Mouse (Mus musculus) liver, embryonic 15.5 days (tissue): ENCODE measurements around the gene Eif4ebp2. TPM values are rescaled to one million over a fixed set of nuclear protein-coding genes. Genes with fewer than 3 reads are reported as not detected.

Experiments
- ATAC-seq: fragments of 200-750 bp; cut with Nextera tagmentation; 2 replicates; pipeline ENCODE4 v1.8.0; 2017; ENCODE audit warnings: moderate number of reproducible peaks, mild to moderate bottlenecking, moderate library complexity; ENCODE audit not compliant: insufficient read depth
- H3K27ac ChIP-seq: fragments of 300-500 bp; sonication (generic); replicated peaks from 2 replicates; pipeline ENCODE4 v1.5.1; 2015; ENCODE audit warnings: mild to moderate bottlenecking, inconsistent platforms
- H3K27me3 ChIP-seq: fragments of 300-500 bp; sonication (generic); 2 replicates; pipeline ENCODE4 v1.6.1; 2015; ENCODE audit warnings: mild to moderate bottlenecking, inconsistent platforms
- H3K36me3 ChIP-seq: fragments of 300-500 bp; sonication (generic); replicated peaks from 2 replicates; pipeline ENCODE4 v1.6.1; 2015; ENCODE audit warnings: moderate library complexity, mild to moderate bottlenecking, inconsistent platforms
- H3K4me1 ChIP-seq: fragments of 300-500 bp; sonication (generic); replicated peaks from 2 replicates; pipeline ENCODE4 v1.6.1; 2015; ENCODE audit warnings: inconsistent platforms
- H3K4me2 ChIP-seq: fragments of 300-500 bp; sonication (generic); 2 replicates; pipeline ENCODE4 v1.6.1; 2015; ENCODE audit warnings: moderate library complexity, mild to moderate bottlenecking, inconsistent platforms
- H3K4me3 ChIP-seq: fragments of 300-500 bp; sonication (generic); replicated peaks from 2 replicates; pipeline ENCODE4 v1.5.1; 2015; ENCODE audit warnings: mild to moderate bottlenecking, inconsistent platforms
- H3K9ac ChIP-seq: fragments of 300-500 bp; sonication (generic); 2 replicates; pipeline ENCODE4 v1.6.1; 2015; ENCODE audit warnings: moderate library complexity, mild to moderate bottlenecking, inconsistent platforms
- H3K9me3 ChIP-seq: fragments of 300-500 bp; sonication (generic); replicated peaks from 2 replicates; pipeline ENCODE4 v1.6.1; 2016; ENCODE audit warnings: inconsistent platforms
- WGBS: fragments of 180-500 bp; shearing (Covaris S2); methylation state at CpG from one replicate; pipeline ENCODE4 v1.1.7; 2015; ENCODE audit warnings: mixed read lengths; ENCODE audit not compliant: insufficient replicate concordance; 5-methylcytosine and 5-hydroxymethylcytosine counted together
- polyA plus RNA-seq: library from polyadenylated mRNA; unstranded; fragments of >200 nt; fragmentation: Nextera tagmentation; extraction: Ambion mirVana; gene quantifications from 2 replicates; pipeline ENCODE4 v1.2.1, GENCODE M21; 2015

Gene Eif4ebp2
- polyA plus RNA-seq: 44.1 and 53.5 TPM in 2 replicates

DNA sequence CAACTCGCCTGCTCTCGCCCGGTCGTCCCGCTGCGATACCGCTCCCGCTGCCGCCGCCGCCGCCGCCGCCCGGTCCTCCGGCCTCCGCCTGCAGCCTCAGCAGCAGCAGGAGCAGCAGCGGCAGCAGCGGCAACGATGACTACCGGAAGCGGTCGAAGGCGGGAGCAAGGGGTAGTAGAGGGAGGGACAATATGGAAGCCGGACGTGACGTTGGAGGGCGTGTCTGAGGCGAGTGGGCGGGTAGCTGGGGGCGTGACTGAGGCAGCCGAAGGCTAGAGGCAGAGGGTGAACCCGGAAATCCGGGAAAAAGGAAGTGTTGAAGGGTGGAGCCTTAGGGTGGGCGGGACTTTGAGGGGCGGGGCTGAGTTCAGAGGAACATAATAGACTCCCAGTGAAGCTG, at the start of gene Eif4ebp2:
Gene Eif4ebp2, minus strand, starts transcription at position 17 of the 400 bp plus-strand sequence.
- under 1% methylated on average over 35 of the region's 36 CpGs for WGBS
- Histone ChIP-seq H3K4me3 (peak within 1 kb of the TSS; percentile 99), H3K9ac (peak within 1 kb of the TSS; percentile 90), H3K4me1 (peaks cover 43% of the 10 kb centered on the region), H3K4me2 (peak within 1 kb of the TSS; percentile 88), H3K36me3 (peaks cover 29% of the 10 kb centered on the region), H3K9me3 (no peaks in the 10 kb centered on the region), H3K27ac (peak within 1 kb of the TSS; percentile 91), H3K27me3 (no peaks in the 10 kb centered on the region)
- peak; percentile 94 for ATAC-seq

DNA sequence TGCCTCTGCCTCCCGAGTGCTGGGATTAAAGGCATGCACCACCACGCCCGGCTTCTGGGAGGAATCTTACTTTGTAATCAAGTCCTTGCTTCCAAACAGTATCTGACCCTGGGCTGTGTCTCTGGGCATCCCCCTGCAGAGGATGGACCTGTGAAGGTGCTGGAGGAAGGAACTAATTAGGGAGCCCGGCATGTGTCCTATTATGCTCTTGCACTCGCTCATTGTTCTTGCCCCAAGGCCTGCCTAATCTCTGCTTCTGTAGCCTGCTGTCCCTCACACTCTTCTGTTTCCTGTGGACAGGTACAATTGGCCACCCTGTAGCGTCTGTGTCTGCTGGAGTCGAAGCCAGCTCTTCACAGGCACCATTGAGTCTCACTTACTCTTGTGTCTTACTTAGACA, 48.3 kb upstream of the Eif4ebp2 start:
- no peak for ATAC-seq
- Histone ChIP-seq H3K4me1 (peaks cover 6% of the 10 kb centered on the region; the same call in 1 of the 2 replicates), H3K4me2 (no peak overlapping the region), H3K27ac (no peak overlapping the region), H3K4me3 (no peak overlapping the region), H3K27me3 (no peaks in the 10 kb centered on the region), H3K9ac (no peak overlapping the region), H3K9me3 (no peaks in the 10 kb centered on the region), H3K36me3 (no peaks in the 10 kb centered on the region)
- 78% methylated on average over 7 of the region's 7 CpGs for WGBS

DNA sequence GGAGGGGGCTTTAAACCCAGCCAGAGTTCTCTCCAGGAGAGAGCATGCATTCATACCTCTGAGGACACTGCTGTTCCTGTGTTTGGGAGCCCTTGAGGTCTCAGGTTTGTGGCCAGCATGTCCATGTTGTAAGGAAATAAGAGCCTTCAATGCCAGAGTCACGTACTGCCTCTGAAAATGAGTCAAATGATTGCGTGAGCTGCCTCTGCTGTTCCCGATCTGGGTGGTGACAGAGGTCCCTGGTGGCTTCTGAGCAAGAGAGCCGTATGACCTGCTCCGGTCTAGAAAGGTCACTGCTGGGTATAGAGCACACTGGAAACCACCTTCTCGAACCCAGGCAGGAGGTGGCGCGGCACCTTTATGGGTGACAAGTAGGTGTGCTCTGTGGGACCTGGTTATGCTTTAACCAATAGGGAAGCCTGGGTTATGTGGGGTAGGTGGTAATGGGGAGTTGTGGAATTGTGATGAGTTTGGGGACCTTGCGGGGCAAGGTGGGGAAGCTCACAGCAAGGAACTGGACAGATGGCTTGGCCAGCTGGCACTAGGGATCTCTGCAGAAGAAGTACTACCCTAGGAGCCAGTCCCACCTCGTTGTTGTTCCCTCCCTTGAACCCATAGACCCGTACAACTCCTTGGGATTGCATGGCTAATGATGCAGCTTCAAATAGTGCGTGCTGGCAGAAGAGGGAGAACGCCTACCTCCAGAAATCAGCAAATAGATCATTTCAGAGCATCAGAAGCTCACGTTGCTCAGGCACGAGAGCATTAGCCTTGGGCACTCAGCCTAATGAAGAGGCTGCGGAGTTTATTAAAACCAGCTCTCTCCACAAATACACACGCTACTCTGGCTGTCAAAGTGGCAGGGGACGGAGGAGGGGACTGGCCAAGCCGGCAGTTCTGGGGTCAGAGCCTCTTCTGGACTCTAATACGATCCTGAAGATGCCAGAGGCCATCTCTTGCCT, 47.3 kb upstream of the Eif4ebp2 start:
- no peak overlapping the region for H3K27ac ChIP-seq
- H3K4me3 ChIP-seq: no peak overlapping the region
- no peak for ATAC-seq
- no peaks in the 10 kb centered on the region for H3K36me3 ChIP-seq
- H3K4me1 ChIP-seq: peaks cover 6% of the 10 kb centered on the region; the same call in 1 of the 2 replicates
- WGBS: 80% methylated on average over 20 of the region's 20 CpGs
- no peaks in the 10 kb centered on the region for H3K27me3 ChIP-seq
- no peak overlapping the region for H3K4me2 ChIP-seq
- no peak overlapping the region for H3K9ac ChIP-seq
- H3K9me3 ChIP-seq: no peaks in the 10 kb centered on the region

DNA sequence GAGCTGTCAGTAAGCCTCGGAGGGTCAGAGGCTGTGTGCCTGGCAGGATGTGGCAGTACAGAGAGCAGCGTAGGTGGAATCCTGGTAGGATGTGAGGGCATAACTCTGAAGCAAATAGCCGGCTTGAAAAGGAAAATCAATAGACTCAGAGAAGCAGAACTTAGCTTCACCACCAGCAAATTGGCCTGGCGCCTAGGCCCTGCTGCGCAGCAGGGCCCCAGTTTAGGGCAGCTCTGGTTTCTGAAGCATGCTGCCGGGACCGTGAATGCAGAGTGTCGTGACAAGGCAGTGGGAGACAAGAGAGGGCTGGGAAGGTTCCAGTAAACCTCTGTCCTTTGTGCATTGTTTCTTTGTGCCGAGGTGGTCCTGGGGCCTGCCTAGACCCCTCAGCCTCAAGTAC, 43.8 kb upstream of the Eif4ebp2 start:
- Histone ChIP-seq H3K9ac (no peak overlapping the region), H3K4me3 (no peak overlapping the region), H3K9me3 (no peaks in the 10 kb centered on the region), H3K4me2 (no peak overlapping the region), H3K4me1 (peaks cover 19% of the 10 kb centered on the region), H3K27ac (no peak overlapping the region), H3K36me3 (no peaks in the 10 kb centered on the region), H3K27me3 (no peaks in the 10 kb centered on the region)
- ATAC-seq: no peak
- 69% methylated on average over 9 of the region's 9 CpGs for WGBS

DNA sequence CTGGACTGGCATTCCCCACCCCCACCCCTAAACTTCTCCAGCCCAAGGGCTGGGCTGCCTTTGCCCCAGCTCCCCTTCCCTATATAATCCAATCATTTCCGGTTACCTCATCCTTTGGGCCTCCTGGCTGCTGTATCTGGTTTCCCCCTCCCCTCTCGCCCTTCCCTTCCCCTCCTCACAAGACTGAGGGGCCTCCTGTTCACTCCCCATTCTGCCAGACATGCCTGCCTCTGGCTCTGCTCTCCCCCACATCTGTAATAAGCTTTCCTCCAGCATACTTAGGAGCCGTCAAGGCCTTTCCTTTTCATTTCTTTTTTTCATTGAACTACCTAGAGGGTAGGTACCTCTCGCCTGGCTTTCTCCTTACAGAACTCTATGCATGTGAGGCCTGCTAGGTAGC, 43.0 kb upstream of the Eif4ebp2 start:
- WGBS: 55% methylated on average over 4 of the region's 4 CpGs
- ATAC-seq: no peak
- peaks cover 27% of the 10 kb centered on the region for H3K4me1 ChIP-seq
- no peaks in the 10 kb centered on the region for H3K36me3 ChIP-seq
- no peaks in the 10 kb centered on the region for H3K27me3 ChIP-seq
- H3K9ac ChIP-seq: no peak overlapping the region
- no peak overlapping the region for H3K27ac ChIP-seq
- H3K4me2 ChIP-seq: no peak overlapping the region
- no peaks in the 10 kb centered on the region for H3K9me3 ChIP-seq
- no peak overlapping the region for H3K4me3 ChIP-seq

DNA sequence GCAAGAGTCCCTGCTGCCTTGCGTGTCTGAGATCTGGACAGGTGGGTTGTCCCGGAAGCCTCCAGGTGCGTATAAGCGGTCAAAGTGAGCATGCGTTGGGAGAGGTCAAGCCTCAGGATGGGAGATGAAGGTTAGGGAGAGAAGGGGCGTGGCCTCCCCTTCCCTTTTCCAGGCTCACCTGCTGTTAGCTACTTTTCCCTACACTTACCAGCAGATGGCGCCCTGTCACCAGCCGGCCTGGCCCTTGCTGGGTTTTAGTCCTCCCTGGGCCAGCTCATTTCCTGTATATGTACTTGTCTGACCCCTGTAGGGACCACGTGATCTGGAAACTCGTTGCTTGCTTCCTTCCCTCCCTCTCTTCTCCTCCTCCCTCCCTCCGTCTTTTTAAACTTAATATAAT, 39.6 kb upstream of the Eif4ebp2 start:
- ATAC-seq: peak; percentile 76
- WGBS: 8% methylated on average over 11 of the region's 11 CpGs
- Histone ChIP-seq H3K27ac (peak overlapping the region; percentile 89), H3K4me1 (peaks cover 51% of the 10 kb centered on the region), H3K9ac (peak overlapping the region; percentile 35; the same call in 1 of the 2 replicates), H3K9me3 (no peaks in the 10 kb centered on the region), H3K4me2 (peak overlapping the region; percentile 76), H3K4me3 (peak overlapping the region; percentile 35), H3K36me3 (no peaks in the 10 kb centered on the region), H3K27me3 (no peaks in the 10 kb centered on the region)

DNA sequence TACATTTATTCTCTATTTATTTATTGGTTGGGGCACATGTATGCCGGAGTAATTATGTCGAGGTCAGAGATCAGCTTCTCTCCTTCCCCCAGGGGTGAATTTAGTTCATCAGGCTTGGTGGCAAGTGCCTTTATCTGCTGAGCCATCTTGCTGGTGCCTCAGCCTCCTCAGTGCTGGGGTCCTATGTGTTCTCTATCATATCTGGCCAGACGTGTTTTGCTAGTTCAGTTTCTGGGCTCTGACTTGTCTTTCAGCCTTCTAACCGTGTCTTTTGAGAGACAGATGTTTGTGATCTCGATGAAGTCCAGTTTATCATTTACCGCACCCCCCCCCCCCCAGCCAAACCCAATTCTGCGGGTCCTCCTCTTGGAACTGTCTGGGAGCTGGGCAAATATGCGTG, 39.1 kb upstream of the Eif4ebp2 start:
- H3K27me3 ChIP-seq: no peaks in the 10 kb centered on the region
- H3K36me3 ChIP-seq: no peaks in the 10 kb centered on the region
- peak overlapping the region; percentile 76 for H3K4me2 ChIP-seq
- WGBS: 8% methylated on average over 8 of the region's 8 CpGs
- peaks cover 56% of the 10 kb centered on the region for H3K4me1 ChIP-seq
- H3K9ac ChIP-seq: peak overlapping the region; percentile 35; the same call in 1 of the 2 replicates
- peak overlapping the region; percentile 35 for H3K4me3 ChIP-seq
- peak overlapping the region; percentile 89 for H3K27ac ChIP-seq
- no peaks in the 10 kb centered on the region for H3K9me3 ChIP-seq
- peak; percentile 84 for ATAC-seq

DNA sequence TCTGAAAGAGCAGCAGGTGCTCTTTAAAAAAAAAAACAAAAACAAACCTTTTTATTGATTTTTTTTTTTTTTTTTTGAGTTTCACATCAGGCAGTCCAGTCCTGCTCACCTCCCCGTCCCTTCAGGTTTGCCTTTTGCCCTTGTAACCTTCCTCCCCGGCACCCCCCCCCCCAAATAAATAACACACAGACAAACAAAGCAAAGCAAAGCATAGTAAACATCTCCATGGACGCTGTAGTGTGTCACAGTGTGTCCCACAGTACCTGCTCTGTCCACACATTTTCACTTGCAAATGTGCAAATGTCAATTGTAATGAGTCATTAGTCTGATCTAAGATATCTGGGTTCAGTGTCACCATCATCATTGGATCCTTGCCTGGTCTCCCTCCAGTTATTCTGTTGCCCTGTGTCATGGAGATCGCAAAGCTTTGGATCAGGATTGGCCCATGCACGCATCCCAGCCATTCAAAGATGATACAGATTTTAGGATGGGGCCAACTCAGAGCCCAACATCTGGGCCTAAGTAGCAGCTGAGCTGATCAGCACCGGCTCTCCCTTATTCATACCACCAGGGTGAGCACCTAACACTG, 36.2 kb upstream of the Eif4ebp2 start:
- Histone ChIP-seq H3K4me1 (peaks cover 66% of the 10 kb centered on the region), H3K9me3 (no peaks in the 10 kb centered on the region), H3K36me3 (no peaks in the 10 kb centered on the region), H3K9ac (no peak overlapping the region), H3K4me3 (no peak overlapping the region), H3K27me3 (no peaks in the 10 kb centered on the region), H3K27ac (no peak overlapping the region), H3K4me2 (no peak overlapping the region)
- WGBS: 69% methylated on average over 6 of the region's 6 CpGs
- no peak for ATAC-seq

DNA sequence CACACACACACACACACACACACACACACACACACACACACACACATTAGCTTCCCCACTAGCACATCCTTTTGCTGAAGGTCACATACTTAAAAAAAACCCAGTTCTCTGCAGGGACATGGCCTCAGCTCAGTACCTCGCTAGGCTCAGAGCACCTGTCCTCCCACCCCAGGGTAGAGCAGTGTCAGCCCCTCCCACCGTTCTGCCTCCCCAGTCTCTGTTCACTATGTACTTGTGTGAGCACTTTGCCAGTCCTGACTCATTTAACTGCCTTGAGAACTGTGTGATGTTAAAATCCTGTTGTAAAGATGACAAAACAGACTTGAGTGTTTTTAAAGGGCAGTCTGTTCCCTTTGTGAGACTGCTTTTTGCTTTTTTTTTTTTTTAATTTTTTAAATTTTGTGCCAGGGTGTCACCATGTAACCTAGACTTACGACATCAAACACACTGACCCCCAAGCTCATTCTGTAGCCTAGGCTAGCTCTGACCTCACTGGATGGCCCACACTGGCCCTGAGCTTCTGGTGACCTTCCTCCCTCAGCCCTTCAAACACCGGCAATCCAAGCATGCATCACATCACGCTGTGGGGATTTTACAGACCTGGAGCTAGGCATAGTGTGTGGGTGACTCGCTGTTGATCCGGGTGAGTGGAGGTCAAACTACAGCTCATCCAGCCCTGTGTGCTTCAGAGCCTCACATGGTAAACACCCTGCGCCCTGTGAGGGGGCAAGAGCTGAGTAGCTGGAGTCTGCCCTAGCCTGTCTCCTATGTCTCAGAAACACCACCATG, 34.3 kb upstream of the Eif4ebp2 start:
- Histone ChIP-seq H3K4me1 (peaks cover 57% of the 10 kb centered on the region), H3K4me3 (no peak overlapping the region), H3K4me2 (no peak overlapping the region), H3K9ac (no peak overlapping the region), H3K27ac (no peak overlapping the region), H3K36me3 (no peaks in the 10 kb centered on the region), H3K27me3 (no peaks in the 10 kb centered on the region), H3K9me3 (no peaks in the 10 kb centered on the region)
- WGBS: 73% methylated on average over 8 of the region's 8 CpGs
- ATAC-seq: no peak

DNA sequence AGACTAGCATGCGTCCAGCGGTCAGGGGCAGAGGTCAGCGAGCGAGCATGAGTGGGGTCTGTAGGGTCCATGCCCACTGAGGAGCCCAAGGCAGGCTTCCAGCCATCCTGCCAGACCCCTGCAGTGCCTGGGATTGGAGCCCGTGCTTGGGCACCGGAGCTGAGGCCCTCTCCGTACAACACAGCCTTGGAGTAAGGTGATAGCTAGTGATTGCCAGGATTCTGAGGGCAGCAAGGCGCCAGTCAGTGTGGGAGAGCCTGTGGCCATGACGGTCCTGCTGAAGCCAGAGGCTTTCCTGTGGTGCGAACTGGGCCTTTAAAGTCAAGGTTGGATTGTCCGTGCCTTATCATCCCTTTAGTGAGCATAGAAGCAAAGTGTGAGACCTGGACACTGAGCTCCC, 32.3 kb upstream of the Eif4ebp2 start:
- H3K4me3 ChIP-seq: no peak overlapping the region
- no peaks in the 10 kb centered on the region for H3K27me3 ChIP-seq
- H3K4me1 ChIP-seq: peaks cover 38% of the 10 kb centered on the region
- no peaks in the 10 kb centered on the region for H3K9me3 ChIP-seq
- no peak overlapping the region for H3K27ac ChIP-seq
- 76% methylated on average over 11 of the region's 11 CpGs for WGBS
- H3K36me3 ChIP-seq: no peaks in the 10 kb centered on the region
- H3K4me2 ChIP-seq: no peak overlapping the region
- H3K9ac ChIP-seq: no peak overlapping the region
- ATAC-seq: no peak

DNA sequence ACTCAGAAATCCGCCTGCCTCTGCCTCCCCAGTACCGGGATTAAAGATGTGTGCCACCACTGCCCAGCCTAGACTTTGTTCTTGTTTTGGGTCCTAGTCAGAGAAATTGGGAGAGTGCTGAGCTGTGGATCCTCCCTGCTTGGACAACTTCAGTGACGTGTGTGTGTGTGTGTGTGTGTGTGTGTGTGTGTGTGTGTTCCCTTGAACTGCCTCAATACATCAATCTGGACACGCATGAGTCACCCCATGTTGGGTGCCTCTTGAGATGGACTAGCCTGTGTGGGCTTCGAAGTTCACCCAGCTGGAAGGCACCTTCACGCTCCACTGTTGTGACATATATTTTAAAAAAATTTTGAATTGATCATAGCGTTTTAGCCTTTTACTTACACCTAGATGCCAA, 30.3 kb upstream of the Eif4ebp2 start:
- Histone ChIP-seq H3K9ac (no peak overlapping the region), H3K9me3 (no peaks in the 10 kb centered on the region), H3K4me1 (peaks cover 28% of the 10 kb centered on the region; the same call in 1 of the 2 replicates), H3K4me3 (no peak overlapping the region), H3K36me3 (no peaks in the 10 kb centered on the region), H3K27ac (no peak overlapping the region), H3K4me2 (no peak overlapping the region), H3K27me3 (no peaks in the 10 kb centered on the region)
- WGBS: 82% methylated on average over 7 of the region's 7 CpGs
- no peak for ATAC-seq
